ENCODE assay signal across 12 mouse cellular contexts in the genomic region with DNA sequence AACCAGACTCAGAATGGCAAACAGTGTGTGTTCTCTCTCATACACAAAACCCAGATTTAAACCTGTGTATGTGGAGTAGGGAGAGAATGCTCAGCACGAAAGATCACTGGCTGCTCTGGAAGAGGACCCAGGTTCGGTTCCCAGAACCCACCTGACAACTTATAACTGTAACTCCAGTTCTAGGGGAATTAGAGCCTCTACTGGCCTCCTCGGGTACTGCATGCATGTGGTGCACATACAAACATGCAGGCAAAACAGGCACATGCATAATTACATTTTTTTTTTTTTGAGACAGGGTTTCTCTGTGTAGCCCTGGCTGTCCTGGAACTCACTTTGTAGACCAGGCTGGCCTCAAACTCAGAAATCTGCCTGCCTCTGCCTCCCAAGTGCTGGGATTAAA. TPM values are rescaled to one million over a fixed set of nuclear protein-coding genes. Genes with fewer than 3 reads are reported as not detected.
"Had no signal": no experiment of that assay in that cellular context is flagged by ENCODE, and none has a peak within 500 bp of the region (broad histone marks: within the 10 kb centered on the region; RNA-seq: fewer than 3 reads in every experiment).

No protein-coding gene starts in this region.

RNA-seq across cellular contexts. Expression of gene Fgf15, which starts 9.2 kb away (rescaled TPM):
- total RNA-seq: layer of hippocampus, postnatal 36 days; left cerebral cortex, postnatal 36 days had no signal
- polyA plus RNA-seq: kidney, adult 2 months; lung, adult 2 months; macrophage; spleen, adult 2 months; stomach, embryonic 16.5 days had no signal

RNA-seq across cellular contexts. Expression of gene Fgf4, which starts 58.3 kb away (rescaled TPM):
- total RNA-seq: layer of hippocampus, postnatal 36 days; left cerebral cortex, postnatal 36 days had no signal
- polyA plus RNA-seq: kidney, adult 2 months; kidney, embryonic 15.5 days; liver, embryonic 13.5 days; lung, adult 2 months; macrophage; midbrain, embryonic 11.5 days; midbrain, embryonic 15.5 days; neural tube, embryonic 13.5 days; spleen, adult 2 months had no signal
